Mouse (Mus musculus) right cerebral cortex, postnatal 4 days (tissue): ENCODE data around the gene Frrs1l.

ENCODE experiments used
- DNase-seq: peaks from one replicate; pipeline ENCODE4 v3.0.0-alpha.2; 2022

Frrs1l gene

DNA sequence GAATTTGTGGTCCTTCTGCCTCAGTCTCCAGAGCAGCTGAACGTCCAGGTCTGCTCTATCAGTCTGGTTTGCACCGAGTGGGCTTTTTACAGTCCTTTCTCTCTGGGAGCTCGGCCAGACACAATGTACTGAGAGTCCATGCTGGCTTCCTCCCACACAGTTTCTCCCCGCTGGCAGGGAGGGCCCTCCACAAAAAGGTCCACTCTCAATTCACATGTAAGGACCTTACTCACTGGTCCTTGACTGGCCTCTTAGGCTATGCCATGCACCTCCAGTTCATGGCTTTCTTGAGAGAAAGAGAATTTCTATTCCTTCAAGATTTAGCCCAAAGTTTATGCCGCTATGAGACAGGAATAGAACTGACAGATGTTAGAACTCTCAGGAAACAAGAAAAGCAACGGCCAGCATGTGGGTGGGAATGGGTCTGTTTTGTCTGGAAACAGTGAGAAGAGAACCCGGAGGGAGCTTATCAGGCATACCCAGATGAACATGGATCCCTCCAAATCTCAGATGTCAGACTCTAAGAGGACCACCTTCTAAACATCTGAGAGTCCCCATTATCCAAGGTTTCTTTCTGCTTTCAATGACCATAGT is 24.5 kb downstream of the Frrs1l start:
- DNase-seq: no peak

DNA sequence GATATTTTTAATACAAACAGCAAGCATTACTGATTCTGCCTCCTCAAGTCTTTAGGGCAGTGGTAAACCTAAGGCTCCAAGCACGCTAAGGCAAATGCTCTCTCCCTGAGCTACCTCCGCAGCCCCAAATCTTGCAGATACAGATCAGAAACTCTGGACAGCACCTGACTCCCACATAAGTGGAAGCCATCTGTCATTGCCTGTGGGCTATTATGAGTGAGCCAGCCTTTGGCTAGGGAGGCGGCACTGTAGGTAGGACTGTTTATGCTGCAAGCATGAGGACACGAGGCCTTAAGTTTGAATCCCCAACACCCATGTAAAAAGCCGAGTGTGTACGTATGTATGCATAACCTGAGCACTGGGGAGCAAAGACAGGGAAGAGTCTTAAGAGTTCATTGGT is 26.5 kb downstream of the Frrs1l start:
- DNase-seq: no peak

GRCm38 (mm10) chr4:56961320-56961925 is 28.8 kb downstream of the Frrs1l start:
- no peak for DNase-seq

DNA sequence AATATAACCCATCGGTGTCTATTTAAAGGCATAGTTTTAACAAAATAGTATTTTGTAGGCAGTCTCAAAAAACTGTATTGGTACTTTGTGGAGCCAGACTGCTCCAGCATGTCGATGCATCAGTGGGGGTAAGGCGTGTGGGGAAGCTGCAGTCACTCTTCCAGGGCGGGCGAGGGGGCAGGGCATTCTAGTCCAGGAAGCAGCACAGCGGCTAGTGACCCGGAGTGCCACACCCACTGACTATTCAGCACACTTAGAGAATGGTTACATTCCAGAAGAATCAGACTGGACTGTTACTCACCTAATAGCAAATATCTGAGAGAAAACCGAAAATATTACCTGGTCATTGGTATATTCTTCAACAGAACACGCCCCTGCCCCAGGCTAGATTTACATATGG is 32.7 kb downstream of the Frrs1l start:
- no peak for DNase-seq

- no peak for DNase-seq
Measured at GRCm38 (mm10) chr4:56953235-56953634, 37.0 kb downstream of the Frrs1l start.

DNA sequence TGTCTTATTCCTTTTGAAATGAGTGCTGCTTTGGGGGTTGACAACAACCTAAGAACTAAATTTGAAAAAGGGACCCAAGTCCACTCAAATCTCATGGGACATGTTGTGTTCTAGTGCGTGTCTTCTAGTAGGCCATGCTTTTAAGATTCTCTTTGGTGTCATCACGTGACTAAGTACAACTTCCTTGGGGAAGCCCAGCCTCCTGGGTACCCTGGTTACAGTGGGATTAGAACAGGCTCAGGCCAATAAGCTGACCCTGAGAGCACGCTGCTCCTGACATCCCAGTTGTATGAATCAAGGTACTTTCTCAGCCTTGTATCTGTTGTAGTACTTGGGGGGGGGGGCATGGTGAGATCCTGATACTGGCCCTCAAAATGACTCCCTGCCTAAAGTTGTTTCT is 38.5 kb downstream of the Frrs1l start:
- DNase-seq: no peak

- DNase-seq: no peak
Measured at GRCm38 (mm10) chr4:56949494-56949893, 40.7 kb downstream of the Frrs1l start.

DNA sequence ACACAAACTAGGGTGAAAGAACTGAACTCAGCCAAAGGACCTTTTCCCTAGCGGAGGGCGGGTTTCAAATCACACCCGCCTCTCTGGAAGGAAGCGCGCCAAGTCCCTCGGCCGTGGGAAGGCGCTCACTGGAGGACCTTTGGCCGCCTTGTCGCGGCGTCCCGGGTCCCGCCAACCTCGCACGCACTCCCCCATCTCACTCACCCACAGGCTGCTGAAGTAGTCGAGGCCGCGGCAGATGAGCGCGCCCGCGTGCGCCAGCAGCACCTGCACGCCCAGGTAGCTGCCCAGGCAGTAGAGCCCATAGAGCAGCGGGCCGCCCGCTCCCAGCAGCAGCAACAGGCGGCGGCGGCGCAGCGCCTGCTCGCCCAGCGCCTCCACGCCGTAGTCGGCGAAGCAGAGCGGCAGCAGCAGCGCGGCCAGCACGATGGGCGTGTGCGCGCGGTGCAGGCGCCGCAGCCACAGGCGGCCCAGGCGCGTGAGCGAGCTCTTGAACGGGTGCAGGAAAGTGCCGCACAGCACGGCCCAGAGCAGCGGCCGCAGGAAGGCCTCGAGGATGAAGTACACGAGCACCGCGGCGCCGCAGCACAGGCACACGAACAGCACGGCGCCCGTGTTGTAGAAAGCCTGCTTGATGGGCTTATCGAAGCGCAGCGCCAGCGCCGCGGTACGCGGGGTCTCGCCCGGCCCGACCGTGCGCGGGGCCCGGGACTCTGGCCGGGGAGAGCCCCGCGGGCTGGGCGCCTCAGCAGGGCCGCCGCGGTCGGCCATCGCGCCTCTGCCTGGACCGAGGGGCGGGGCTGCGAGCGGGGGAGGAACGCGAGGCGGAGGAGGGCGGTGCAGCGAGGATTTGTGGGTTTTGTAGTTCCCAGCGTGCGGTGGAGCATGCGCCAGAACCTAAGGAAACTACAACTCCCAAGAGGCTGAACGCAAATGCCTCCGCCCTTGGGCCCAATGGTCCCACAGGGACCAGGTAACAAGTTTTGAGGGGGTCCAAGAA is 43.2 kb downstream of the Frrs1l start, which contains the start of gene Tmem245:
Gene Tmem245, minus strand, starts transcription at position 797 of the 1,000 bp plus-strand sequence.
- DNase-seq: peak; percentile 89

DNA sequence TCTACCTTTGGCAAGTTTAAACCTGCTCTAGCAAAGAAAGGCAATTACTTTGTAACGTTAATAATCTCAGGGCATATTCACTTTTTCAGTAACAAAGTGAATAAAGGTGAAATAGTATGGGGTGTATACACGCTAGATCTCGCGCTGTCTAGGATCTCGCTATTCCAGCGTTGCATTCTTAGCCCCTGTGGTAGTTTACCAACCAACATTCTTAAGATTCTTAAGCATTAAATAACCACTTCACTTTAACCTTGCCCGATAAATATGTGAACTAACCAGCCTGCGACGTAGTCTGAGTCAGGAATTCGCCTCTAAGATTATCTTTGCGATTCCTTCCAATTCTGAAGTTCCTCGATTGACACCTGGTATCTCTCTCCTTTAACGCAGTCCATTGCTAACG is 44.0 kb downstream of the Frrs1l start:
- no peak for DNase-seq

- DNase-seq: no peak
Measured at GRCm38 (mm10) chr4:56944286-56944685, 45.9 kb downstream of the Frrs1l start.

DNA sequence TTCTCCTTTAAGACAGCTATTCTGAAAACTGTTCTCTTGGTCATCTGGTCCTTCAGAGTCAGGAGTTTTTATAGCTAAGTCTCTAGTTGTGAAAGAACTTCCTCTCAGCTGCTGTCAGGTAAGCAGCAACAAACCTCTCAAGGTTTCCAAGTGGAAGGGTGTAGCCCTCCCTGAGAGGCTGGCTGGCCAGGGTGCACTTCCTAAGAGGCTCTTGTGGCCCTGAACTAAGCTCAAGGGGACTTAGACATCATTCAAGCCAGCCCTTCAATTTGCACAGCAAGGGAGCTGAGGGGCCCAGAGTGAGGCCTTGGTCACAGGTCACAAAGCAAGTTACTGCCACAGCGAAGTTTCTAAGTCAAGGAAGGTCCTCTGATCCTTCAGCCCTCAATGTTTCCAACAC is 46.9 kb downstream of the Frrs1l start:
- no peak for DNase-seq

DNA sequence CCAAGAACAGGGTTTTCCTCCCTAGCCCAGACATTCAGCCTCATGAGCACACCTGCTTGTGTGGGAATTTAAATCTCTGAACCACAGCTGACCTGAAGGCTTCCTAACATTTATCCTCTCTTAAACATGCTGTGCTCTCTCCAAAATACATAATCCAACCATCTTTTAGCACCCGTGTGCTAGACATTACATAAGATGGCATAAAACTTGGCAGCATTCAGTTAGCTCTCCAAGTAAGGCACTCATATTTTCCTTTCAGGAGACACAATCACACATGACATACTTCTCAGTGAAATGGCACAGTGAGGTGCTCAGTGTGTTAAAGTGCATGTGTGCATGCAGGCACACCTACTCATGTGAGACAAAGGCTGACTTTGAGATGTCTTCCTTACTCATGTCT is 47.6 kb downstream of the Frrs1l start:
- no peak for DNase-seq

- no peak for DNase-seq
Measured at GRCm38 (mm10) chr4:56941481-56941880, 48.7 kb downstream of the Frrs1l start.

- no peak for DNase-seq
Measured at GRCm38 (mm10) chr4:56937136-56937535, 53.1 kb downstream of the Frrs1l start.

DNA sequence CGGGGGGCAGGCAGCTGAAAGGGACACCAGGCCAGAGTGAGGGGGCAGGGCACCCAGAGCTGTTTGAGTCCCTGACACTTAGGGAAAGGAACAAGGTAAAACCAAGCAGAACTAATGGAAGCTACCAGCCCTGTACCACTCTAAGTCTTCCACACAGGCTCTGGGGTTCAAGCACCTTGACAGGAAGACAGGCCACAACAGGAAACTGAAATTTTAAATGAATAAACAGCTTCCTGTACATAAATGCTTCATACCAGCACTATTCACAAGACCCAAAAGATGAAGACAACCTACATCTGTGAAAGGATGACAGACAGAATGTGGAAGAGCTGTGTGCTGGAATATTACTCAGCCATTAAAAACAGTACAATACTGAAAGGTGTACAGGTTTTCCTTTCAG is 54.9 kb downstream of the Frrs1l start:
- DNase-seq: no peak

- DNase-seq: no peak
Measured at GRCm38 (mm10) chr4:56933154-56933553, 57.0 kb downstream of the Frrs1l start.

DNA sequence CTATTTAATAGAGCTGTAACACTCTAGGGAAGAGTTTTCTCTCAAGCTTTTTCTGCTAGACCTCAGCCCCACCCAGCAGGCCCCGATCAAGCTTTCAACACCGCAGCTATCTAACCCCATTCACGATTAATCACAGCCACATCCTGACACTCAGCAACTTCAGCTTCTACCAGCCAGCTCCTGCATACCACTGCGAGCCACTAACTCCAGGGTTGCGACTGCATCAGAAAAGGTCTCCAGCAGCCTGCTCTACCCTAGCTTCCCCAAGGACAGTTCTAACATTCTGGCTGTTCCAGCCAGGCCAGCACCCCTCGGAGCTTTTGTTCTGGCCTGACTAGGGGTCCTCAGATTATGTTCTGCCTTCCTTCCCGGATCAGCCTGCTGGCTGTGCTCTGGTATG is 58.1 kb downstream of the Frrs1l start:
- no peak for DNase-seq

DNA sequence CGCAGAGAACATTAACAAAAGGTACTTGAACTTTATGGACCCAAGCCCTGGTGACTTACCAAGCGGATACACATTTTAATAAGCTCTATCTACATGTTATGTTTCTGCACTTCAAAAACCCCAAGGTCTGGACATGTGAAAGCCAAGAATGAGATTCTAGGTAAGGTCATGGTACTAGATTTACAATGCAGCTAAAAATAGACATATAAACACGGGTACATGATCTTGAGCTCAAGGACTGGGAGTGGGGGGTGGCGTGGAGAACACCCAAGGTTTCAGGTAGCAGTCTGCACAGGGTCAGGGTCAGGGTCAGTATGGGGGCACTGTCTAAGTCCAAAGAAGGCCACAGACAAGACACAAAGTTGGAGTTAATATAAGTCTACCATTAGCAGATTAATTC is 59.9 kb downstream of the Frrs1l start:
- DNase-seq: no peak

DNA sequence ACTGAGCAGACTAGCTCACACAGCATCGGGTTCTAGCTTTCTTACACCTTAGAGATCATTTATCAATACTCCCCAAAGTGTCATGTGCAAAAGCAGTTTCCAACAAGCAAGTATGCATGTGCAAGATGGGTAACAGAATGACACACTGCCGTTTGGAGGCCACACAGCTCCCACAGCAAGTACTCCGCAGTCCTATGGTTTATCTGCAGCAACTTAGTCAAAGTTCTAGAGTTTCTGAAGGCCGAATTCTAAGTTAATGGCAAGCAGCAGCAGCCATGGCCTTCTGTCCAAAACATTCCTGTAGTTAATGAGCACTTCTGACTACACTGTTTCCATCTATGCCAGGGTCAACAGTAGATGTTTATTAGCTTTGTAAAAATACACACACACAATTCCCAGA is 63.2 kb downstream of the Frrs1l start:
- no peak for DNase-seq

- no peak for DNase-seq
Measured at GRCm38 (mm10) chr4:56922229-56922628, 68.0 kb downstream of the Frrs1l start.

GRCm38 (mm10) chr4:56915732-56916325 is 74.4 kb downstream of the Frrs1l start:
- DNase-seq: no peak

DNA sequence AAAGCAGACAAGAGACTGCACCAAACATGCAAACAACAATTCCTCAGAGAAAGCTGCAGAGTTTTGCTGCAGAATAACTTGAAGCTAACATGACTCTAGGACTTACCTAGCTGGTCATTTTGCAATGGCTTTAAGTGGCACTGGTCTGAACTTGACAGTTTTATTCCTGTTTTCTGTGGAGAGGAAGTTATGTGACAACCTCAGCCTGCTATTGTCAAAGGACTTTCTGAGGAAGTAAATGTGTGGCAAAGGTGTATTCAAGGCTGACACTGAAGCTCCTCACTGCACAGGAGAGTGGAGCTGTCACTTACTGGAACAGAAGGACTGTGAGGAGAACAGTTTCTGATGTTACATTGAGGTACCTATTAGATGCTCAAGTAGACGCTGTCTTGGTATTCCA is 75.4 kb downstream of the Frrs1l start:
- DNase-seq: no peak

DNA sequence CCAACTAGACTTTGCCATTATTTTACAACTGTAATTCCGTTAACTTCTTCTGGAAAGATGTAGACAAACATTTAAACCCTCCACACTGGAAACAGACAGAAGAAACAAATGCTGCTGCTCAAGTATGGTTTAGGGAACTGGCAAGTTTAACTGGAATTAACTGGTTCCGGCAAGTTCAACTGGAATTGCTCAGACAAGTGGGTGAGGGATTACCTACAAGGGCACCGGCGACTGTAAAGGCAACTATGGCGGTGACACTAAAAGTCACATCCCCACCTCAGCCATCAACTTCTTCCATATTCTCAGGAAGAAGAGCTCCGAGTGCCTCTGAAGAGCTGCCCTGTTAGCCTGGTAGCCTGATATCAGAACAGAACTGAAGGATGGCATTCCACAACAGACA is 75.9 kb downstream of the Frrs1l start:
- DNase-seq: no peak
